Mouse (Mus musculus) lung, postnatal 0 days (tissue): Measurements from ENCODE around the gene Mfsd4b3.

ENCODE experiments used
- CTCF ChIP-seq: IDR thresholded peaks from 2 replicates; pipeline ENCODE4 v1.5.1; 2016; ENCODE audit warnings: antibody characterized with exemption, mild to moderate bottlenecking
- EP300 ChIP-seq: IDR thresholded peaks from 2 replicates; pipeline ENCODE4 v1.6.1; 2016; ENCODE audit warnings: antibody characterized with exemption, mild to moderate bottlenecking, control low read depth

- no peak for TF ChIP-seq EP300
- TF ChIP-seq CTCF: no peak
Measured at GRCm38 (mm10) chr10:39975771-39976170, 15.8 kb upstream of the Mfsd4b3 start.
